Mouse (Mus musculus) lung, adult 18-20 months (tissue): ENCODE results near the gene Mrpl48.
"Not testable (repeated sequence)": the region's sequence is repeated elsewhere in the genome, so short reads cannot be mapped to it uniquely, and the experiment has no call there.

Source experiments
- DNase-seq, 2 experiments: peaks; one replicate each; pipeline ENCODE4 v3.0.0; 2022; ENCODE audit warnings: mixed read lengths in 2 of 2

Gene Mrpl48

GRCm38 (mm10) chr7:100582727-100583236 is 25.3 kb downstream of the Mrpl48 start:
- DNase-seq: peak; percentile 89 to 92

- no peak for DNase-seq
Observed at GRCm38 (mm10) chr7:100582235-100582634, 25.9 kb downstream of the Mrpl48 start.

GRCm38 (mm10) chr7:100578794-100579193 is 29.3 kb downstream of the Mrpl48 start:
- DNase-seq: no peak

- no peak for DNase-seq
Observed at GRCm38 (mm10) chr7:100572704-100573103, 35.4 kb downstream of the Mrpl48 start.

GRCm38 (mm10) chr7:100572061-100572460 is 36.0 kb downstream of the Mrpl48 start:
- no peak for DNase-seq

GRCm38 (mm10) chr7:100570930-100571715 is 37.0 kb downstream of the Mrpl48 start:
- DNase-seq: no peak

- DNase-seq: no peak
Observed at GRCm38 (mm10) chr7:100569907-100570306, 38.2 kb downstream of the Mrpl48 start.

- DNase-seq: not testable (repeated sequence)
Observed at GRCm38 (mm10) chr7:100567238-100567637, 40.9 kb downstream of the Mrpl48 start.

- DNase-seq: no peak
Observed at GRCm38 (mm10) chr7:100561861-100562587, 46.1 kb downstream of the Mrpl48 start.

GRCm38 (mm10) chr7:100559331-100559730 is 48.8 kb downstream of the Mrpl48 start:
- no peak for DNase-seq

- no peak for DNase-seq
Observed at GRCm38 (mm10) chr7:100557241-100557640, 50.9 kb downstream of the Mrpl48 start.

- DNase-seq: no peak
Observed at GRCm38 (mm10) chr7:100555431-100555951, 52.6 kb downstream of the Mrpl48 start.

- no peak for DNase-seq
Observed at GRCm38 (mm10) chr7:100554939-100555338, 53.2 kb downstream of the Mrpl48 start.

- peak in 1 of 2 experiments; percentile 30 for DNase-seq
Observed at GRCm38 (mm10) chr7:100550338-100551007, 57.6 kb downstream of the Mrpl48 start.

GRCm38 (mm10) chr7:100549796-100550195 is 58.3 kb downstream of the Mrpl48 start:
- no peak for DNase-seq

GRCm38 (mm10) chr7:100547631-100548030 is 60.5 kb downstream of the Mrpl48 start:
- DNase-seq: no peak

GRCm38 (mm10) chr7:100544437-100544836 is 63.7 kb downstream of the Mrpl48 start:
- no peak for DNase-seq

GRCm38 (mm10) chr7:100539516-100539915 is 68.6 kb downstream of the Mrpl48 start:
- DNase-seq: peak; percentile 51 to 61

GRCm38 (mm10) chr7:100537519-100537902 is 70.6 kb downstream of the Mrpl48 start:
- DNase-seq: no peak

- DNase-seq: peak; percentile 89 to 93
Observed at GRCm38 (mm10) chr7:100536804-100537518, 71.1 kb downstream of the Mrpl48 start, which contains the start of gene Coa4. Gene Coa4, plus strand, starts transcription at chr7:100537071.

GRCm38 (mm10) chr7:100535831-100536230 is 72.3 kb downstream of the Mrpl48 start:
- DNase-seq: no peak

GRCm38 (mm10) chr7:100534216-100534615 is 73.9 kb downstream of the Mrpl48 start:
- DNase-seq: no peak
